In genomic region chr12:29050516-29051251, GRCm38 (mm10) we compare ENCODE assay signal across 13 mouse cellular contexts.
DNase-seq lines count a peak whose midpoint lies in the region; ATAC-seq and TF ChIP-seq lines count a peak whose summit lies in the region.
"Had no signal": no experiment of that assay in that cellular context is flagged by ENCODE, and none has a peak within 500 bp of the region (broad histone marks: within the 10 kb centered on the region; RNA-seq: fewer than 3 reads in every experiment).

No protein-coding gene starts in this region.

- H3K9ac ChIP-seq in intestine, embryonic 15.5 days: no peak overlapping the region
- no peak overlapping the region for H3K9ac ChIP-seq in intestine, postnatal 0 days (ENCODE audit: low read depth, low read length)
- no peak overlapping the region for H3K9ac ChIP-seq in hindbrain, embryonic 15.5 days
- H3K9ac ChIP-seq: embryonic facial prominence, embryonic 12.5 days; liver, embryonic 15.5 days had no signal

- H3K9me3 ChIP-seq in intestine, embryonic 15.5 days: no peaks in the 10 kb centered on the region
- H3K9me3 ChIP-seq in intestine, postnatal 0 days (ENCODE audit: control insufficient read depth): no peaks in the 10 kb centered on the region
- no peaks in the 10 kb centered on the region for H3K9me3 ChIP-seq in hindbrain, embryonic 15.5 days
- H3K9me3 ChIP-seq: embryonic facial prominence, embryonic 12.5 days; liver, embryonic 15.5 days had no signal

- no peak overlapping the region for H3K4me2 ChIP-seq in intestine, embryonic 15.5 days (replicated peaks)
- no peak overlapping the region for H3K4me2 ChIP-seq in intestine, postnatal 0 days (replicated peaks; ENCODE audit: low read depth)
- no peak overlapping the region for H3K4me2 ChIP-seq in hindbrain, embryonic 15.5 days
- H3K4me2 ChIP-seq: embryonic facial prominence, embryonic 12.5 days; liver, embryonic 15.5 days had no signal

- H3K27me3 ChIP-seq in intestine, embryonic 15.5 days (replicated peaks): no peaks in the 10 kb centered on the region
- no peaks in the 10 kb centered on the region for H3K27me3 ChIP-seq in intestine, postnatal 0 days (replicated peaks; ENCODE audit: control insufficient read depth, insufficient read depth, low read length)
- no peaks in the 10 kb centered on the region for H3K27me3 ChIP-seq in hindbrain, embryonic 15.5 days
- H3K27me3 ChIP-seq: embryonic facial prominence, embryonic 12.5 days; liver, embryonic 15.5 days had no signal

- H3K4me3 ChIP-seq in intestine, embryonic 15.5 days (replicated peaks): no peak overlapping the region
- no peak overlapping the region for H3K4me3 ChIP-seq in intestine, postnatal 0 days (ENCODE audit: low read depth, low read length)
- no peak overlapping the region for H3K4me3 ChIP-seq in hindbrain, embryonic 15.5 days
- H3K4me3 ChIP-seq: embryonic facial prominence, embryonic 12.5 days; liver, embryonic 15.5 days had no signal

- no peak for TF ChIP-seq CTCF in intestine, postnatal 0 days (IDR thresholded peaks at IDR 0.05; ENCODE audit: low read depth)

- 35% methylated on average over 8 of the region's 8 CpGs for WGBS in intestine, embryonic 15.5 days
- WGBS in intestine, postnatal 0 days: 36% methylated on average over 8 of the region's 8 CpGs
- WGBS in hindbrain, embryonic 15.5 days: 31% methylated on average over 8 of the region's 8 CpGs

- DNase-seq in adrenal gland, adult 2 months: peak; percentile 28
- no peak for DNase-seq in adrenal gland, postnatal 10 days
- DNase-seq in MN1 (ENCODE audit: low spot score): peak; percentile 41
- DNase-seq in gastrocnemius, postnatal 36 days: no peak
- DNase-seq in left cerebral cortex, postnatal 36 days (ENCODE audit: low spot score in 2 of 2): no peak
- DNase-seq: cerebellum, adult 2 months; right cerebral cortex, postnatal 14 days; thymus, postnatal 14 days had no signal

- intact Hi-C loops in gastrocnemius, postnatal 36 days (cut with DNase I): no loop called here
- intact Hi-C loops in left cerebral cortex, postnatal 36 days (cut with DNase I): no loop called here

- ATAC-seq in intestine, embryonic 15.5 days: peak; percentile 56; the same call in 1 of the 2 replicates
- ATAC-seq in intestine, postnatal 0 days: no peak
- ATAC-seq in hindbrain, embryonic 15.5 days (ENCODE audit: low FRiP score, low read depth): 0 out of 2 replicates have a peak, but pooled peaks have one; percentile 48

- H3K27ac ChIP-seq in intestine, embryonic 15.5 days: no peak overlapping the region
- H3K27ac ChIP-seq in intestine, postnatal 0 days (ENCODE audit: low read depth, low read length): no peak overlapping the region
- peak overlapping the region; percentile 83 for H3K27ac ChIP-seq in hindbrain, embryonic 15.5 days (replicated peaks)
- H3K27ac ChIP-seq: liver, embryonic 15.5 days had no signal

- no peaks in the 10 kb centered on the region for H3K36me3 ChIP-seq in intestine, embryonic 15.5 days
- H3K36me3 ChIP-seq in intestine, postnatal 0 days (ENCODE audit: control insufficient read depth, insufficient read depth): no peaks in the 10 kb centered on the region
- no peaks in the 10 kb centered on the region for H3K36me3 ChIP-seq in hindbrain, embryonic 15.5 days
- H3K36me3 ChIP-seq: embryonic facial prominence, embryonic 12.5 days; liver, embryonic 15.5 days had no signal

- H3K4me1 ChIP-seq in intestine, embryonic 15.5 days (replicated peaks): peaks cover 17% of the 10 kb centered on the region
- no peaks in the 10 kb centered on the region for H3K4me1 ChIP-seq in intestine, postnatal 0 days (replicated peaks; ENCODE audit: control insufficient read depth, insufficient read depth, low read length)
- H3K4me1 ChIP-seq in hindbrain, embryonic 15.5 days (replicated peaks): peaks cover 41% of the 10 kb centered on the region
- H3K4me1 ChIP-seq: liver, embryonic 15.5 days had no signal

Comparison
In these comparisons a context has a peak if more than half of its experiments do, and no peak if none do; other contexts are left out.
1. DNase-seq: peak in adrenal gland, adult 2 months (single experiment) and MN1 (single experiment); none in adrenal gland, postnatal 10 days (single experiment), gastrocnemius, postnatal 36 days (0 of 2) and left cerebral cortex, postnatal 36 days (0 of 2).